Mouse (Mus musculus) T-helper 17 cell (primary cell): Measurements from ENCODE around the gene Nsa2.
"Not testable (repeated sequence)": the region's sequence is repeated elsewhere in the genome, so short reads cannot be mapped to it uniquely, and the experiment has no call there.

Source experiments
- in situ Hi-C, 2 experiments: fragments of 300-600 bp; cut with MboI, MseI; formaldehyde crosslinking; loops; 1 replicate in 1 of 2; 2 replicates in 1 of 2; pipeline ENCODE4 v1.15.1; 2025; ENCODE audit warnings: high pct_unique_total_duplicates in 2 of 2

Gene Nsa2

DNA sequence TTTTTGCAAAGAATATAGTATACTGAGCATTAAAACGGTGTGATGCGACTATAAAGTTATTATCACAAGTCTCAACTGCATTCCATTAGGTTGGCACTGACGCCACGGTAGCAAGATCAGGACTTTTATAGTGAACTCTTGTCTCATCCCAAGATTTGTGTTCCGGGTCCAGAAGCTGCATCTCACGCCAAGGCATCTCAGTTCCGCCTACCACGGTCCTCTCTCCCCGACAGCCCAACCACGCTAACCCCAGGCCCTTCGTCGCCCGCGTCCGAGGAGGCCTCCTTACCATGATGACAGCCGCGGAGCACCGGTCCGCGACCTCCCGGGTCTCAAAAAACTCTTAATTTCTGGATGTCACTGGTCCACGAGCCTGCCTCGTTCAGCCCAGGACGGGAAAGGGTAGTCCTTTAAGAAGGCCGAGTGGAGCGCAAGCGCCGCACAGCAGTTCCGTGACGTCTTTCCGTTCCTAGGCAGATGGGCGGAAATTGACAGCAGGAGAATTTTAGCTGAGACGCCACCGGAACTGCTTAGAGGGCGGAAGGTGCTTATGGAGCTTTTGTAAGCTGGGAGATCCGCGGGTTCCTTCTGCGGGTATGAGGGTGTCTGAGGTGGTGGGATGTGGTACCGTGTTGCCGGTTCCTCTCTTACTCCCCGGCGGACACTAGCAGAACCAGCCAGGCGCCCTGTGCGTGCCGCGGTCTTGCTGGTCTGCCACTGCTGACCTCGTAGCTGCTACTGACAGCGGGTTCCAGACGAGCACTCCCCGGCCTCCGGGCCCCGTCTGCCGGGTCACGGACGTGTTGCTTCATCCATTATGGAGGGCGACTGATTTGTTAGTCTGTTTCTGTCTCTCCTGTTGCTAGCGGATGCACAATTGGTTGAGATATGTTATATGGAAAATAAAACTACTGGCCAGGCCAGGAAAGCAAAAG, at the start of gene Nsa2, which contains the start of gene Gfm2:
Gene Nsa2 (minus strand): TSS at position 472 of the 935 bp plus-strand sequence.
Gene Gfm2 (plus strand): TSS at position 472 of the 935 bp plus-strand sequence.
- in situ Hi-C loops = no loop called here

GRCm38 (mm10) chr13:97186346-97186745, 48.6 kb upstream of the Nsa2 start:
- in situ Hi-C loops = no loop called here

DNA sequence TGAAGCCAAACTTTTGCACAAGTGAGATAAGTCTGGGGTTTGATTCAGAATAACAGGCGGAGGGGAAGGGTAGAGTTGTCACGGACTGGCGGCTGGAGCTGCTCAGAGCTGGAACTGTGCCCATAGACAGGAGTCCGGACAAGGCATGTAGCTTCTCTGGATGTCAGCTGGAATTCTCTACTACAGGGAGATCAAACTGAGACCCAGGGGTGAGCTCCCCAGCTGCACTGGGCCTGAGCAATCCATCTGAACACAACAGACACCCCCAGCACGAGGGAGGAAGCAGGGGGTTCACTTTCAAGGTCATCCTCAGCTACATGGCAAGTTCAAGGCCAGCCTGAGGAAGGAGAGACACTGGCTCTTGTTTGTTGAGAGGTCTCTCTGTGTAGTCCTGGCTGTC, 46.9 kb upstream of the Nsa2 start:
- in situ Hi-C loops = no loop called here

DNA sequence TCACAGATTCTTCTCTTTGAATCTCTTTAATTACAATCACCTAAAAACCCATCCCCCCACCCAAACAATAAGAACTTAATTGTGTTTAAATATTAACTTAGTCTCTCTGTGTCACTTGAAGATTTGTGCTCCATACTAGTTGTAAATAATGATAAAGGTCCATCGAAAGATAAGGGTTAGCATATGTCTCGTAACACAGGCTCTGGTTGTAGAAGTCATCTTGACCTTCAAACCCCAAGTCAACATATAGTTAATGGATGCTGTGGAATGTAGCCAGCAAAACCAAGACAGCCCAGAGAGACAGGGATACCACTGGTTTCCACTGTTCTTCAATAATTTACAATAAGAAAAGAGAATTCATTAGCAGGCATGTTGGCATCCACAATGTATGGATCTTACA, 46.4 kb upstream of the Nsa2 start:
- in situ Hi-C loops = no loop called here

- in situ Hi-C loops = no loop called here
Measured at GRCm38 (mm10) chr13:97182821-97183220, 45.1 kb upstream of the Nsa2 start.

DNA sequence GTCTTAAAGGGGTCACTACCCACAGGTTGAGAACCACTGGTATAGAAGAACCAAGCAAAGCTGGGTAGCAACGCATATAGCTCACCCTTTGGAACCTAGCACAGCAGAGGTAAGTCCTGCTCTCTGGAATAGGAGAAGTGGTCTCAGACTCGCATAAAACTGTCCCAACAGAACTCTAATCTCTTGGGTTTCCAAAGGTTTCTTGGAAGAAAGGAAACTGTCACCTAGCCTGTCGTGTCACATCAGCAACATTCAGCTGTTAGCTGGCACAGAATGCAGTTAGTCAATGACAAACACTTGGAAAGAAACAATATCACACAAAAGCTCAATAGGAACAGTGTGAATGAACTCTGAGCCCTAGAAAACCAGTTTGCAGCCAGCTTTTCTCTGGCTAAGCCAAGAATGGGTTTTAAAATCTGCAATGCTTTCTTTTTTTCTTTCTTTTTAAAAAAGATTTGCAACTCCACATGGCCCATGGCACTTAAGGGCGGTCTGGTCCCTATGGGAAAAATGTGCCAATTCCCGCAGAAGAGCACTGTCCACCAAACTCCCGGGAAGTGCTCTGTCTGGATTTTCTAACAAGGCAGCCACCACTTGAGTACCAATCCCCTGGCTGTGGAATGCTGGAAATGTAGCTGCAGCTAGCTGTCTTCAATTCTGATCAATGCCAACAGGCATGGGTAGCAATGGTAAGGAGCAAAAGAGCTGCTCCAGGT, 42.5 kb upstream of the Nsa2 start:
- in situ Hi-C loops = no loop called here

DNA sequence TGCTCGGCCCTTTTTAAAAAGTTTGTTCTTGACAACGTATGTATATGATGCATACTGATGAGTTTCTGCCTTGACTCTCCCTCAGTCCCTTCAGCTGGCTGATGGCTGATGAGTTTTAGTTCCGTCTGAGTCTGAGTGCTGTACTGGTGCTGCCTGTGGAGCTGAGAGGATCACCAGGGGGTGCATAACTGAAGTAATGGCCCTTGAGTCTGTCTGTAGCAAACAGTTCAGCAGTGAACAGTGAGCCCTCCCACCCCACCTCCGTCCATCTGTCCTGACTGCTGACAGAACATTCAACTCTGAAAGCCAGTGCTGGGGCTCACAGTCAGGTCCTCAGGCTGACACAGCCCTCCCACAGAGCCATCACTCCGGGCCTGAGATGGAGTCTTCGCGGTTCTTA, 41.2 kb upstream of the Nsa2 start:
- in situ Hi-C loops = no loop called here

GRCm38 (mm10) chr13:97176731-97177130, 39.0 kb upstream of the Nsa2 start:
- in situ Hi-C loops = no loop called here

DNA sequence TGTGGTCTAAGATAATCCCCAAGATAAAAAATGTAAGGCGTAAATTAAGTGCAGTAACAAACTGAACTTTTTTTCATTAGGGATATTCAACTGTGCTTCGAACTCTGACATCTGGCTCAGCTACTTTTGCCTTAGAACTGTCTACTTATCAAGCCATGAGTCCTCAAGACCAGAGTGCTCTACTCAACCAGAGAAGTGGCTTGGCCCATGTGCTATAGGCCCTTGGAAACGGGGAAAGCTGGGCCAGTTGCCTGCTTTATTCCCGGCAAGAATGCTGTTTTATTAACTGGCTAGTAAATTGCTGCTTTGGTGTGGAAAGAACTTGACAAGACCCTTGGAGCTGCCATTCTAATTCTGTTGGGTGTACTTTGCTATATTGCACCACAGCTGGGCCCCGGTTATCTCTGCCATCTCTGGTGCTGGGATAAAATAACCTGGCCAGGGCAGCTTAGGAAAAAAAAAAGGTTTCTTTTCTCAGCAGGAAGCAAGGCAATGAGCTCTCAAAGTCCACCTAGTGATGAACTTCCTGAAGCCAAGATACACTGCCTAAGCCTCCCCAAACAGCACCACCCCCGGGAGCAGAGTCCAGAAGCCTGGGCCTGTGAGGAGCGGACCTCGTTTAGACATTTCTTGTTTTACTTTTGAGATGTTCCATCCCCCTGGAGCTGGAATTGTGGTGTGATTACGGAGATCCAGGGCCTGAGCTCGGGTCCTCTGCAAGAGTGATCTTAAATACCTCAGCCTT, 38.0 kb upstream of the Nsa2 start:
- in situ Hi-C loops = no loop called here

DNA sequence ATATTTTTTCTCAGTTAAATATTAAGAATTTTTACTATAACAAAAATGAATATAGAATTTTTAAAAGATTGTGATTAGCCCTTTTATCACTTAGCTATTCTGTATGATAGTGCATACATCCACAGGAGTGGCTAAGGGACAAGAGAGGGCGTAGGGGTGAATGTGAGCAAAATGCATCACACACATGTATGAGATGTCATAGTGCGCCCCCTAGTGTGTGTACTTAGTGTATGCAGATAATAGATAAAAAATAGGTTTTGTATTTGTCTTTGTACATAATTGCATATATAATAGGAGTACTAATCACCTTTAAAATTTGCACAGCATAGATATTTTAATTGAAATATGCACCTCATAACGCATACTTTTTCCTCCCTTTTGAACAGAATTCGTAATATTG, 8.1 kb upstream of the Nsa2 start:
- in situ Hi-C loops = loop anchor here in 1 of 2 experiments (10.0 kb wide), 1 partner anchor 1119 kb away; the partner anchor contains the start of genes Ankra2 and Utp15

GRCm38 (mm10) chr13:97142321-97142720, 4.6 kb upstream of the Nsa2 start:
- in situ Hi-C loops = loop anchor here in 1 of 2 experiments (10.0 kb wide), 1 partner anchor 1122 kb away; the partner anchor contains the start of genes Ankra2 and Utp15

GRCm38 (mm10) chr13:97138404-97138931, 731 bp upstream of the Nsa2 start:
- in situ Hi-C loops = not testable (repeated sequence)

- in situ Hi-C loops = loop anchor here in 1 of 2 experiments (5.0 kb wide), 1 partner anchor 478 kb away; no protein-coding TSS in a partner anchor
Measured at GRCm38 (mm10) chr13:97130413-97130812, 7.3 kb downstream of the Nsa2 start.

DNA sequence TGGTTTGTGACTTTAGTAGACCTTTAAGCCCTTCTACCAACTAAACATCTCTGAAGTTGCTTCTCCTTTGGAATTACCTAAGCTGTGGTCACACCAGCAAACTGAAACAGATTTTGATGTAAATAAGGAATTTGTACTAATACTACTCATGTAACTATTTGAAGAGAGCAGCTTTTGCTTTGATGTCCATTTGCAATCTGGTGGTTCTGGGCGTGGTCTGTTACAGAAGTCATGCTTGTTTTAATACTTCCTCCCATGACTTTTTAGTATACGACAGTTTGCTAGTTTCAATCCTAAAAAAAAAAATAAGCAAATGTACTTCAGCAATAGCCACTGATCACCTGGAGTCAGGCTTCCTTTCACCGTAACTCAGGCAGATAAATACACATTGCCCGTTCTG, 8.1 kb downstream of the Nsa2 start:
- in situ Hi-C loops = loop anchor here in 1 of 2 experiments (5.0 kb wide), 1 partner anchor 477 kb away; no protein-coding TSS in a partner anchor

DNA sequence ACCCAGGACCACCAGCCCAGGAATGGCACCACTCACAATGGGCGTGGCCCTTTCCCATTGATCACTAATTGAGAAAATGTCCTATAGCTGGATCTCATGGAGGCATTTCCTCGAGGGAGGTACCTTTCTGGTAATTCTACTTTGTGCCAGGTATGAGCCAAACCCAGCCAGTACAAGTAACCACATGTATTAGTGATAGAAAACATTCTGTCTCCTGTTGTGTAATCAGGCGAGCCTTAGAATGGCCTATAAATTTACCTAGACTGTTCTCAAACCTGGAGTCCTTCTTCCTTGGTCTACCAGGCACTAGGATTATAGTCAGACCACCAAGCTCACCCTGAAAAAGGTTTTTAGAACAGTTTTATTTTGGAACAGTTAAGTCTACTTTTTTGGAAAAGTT, 16.4 kb downstream of the Nsa2 start:
- in situ Hi-C loops = no loop called here

DNA sequence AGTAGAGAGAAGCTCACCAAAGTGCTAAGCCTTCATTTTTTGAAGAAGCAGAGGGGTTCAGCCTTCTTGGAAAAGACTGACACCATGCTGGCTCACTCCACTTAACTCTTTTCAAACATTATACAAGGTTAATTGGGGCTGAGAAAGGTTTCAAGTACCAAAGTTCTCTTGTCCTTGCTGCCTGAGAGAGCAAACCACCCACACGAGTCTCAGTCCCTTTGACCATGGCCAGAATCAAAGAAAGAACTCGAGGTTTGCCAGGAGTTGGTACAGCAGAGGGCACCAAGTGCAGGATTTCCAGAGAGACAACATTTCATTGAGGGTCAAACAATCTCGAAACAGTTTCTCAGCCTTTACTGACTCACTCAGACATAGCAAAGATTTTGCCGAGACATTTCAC, 28.7 kb downstream of the Nsa2 start:
- in situ Hi-C loops = loop anchor here in 1 of 2 experiments (10.0 kb wide), 1 partner anchor 1506 kb away; no protein-coding TSS in a partner anchor

DNA sequence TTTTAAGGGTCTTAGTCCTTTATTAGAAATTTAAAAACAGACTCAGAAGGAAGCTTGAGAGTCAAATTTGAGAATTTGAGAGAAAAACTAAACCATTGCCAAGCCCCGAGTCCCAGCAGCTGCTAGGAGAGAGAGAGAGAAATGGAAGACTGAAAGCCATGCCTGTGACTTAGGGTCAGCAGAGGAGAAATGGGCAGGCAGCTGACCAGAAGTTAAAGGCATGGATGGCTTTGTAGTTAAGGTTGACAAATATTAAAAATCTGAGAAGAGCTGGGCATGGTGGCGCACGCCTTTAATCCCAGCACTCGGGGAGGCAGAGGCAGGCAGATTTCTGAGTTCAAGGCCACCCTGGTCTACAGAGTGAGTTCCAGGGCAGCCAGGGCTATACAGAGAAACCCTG, 30.0 kb downstream of the Nsa2 start:
- in situ Hi-C loops = loop anchor here in 1 of 2 experiments (10.0 kb wide), 1 partner anchor 1507 kb away; no protein-coding TSS in a partner anchor

DNA sequence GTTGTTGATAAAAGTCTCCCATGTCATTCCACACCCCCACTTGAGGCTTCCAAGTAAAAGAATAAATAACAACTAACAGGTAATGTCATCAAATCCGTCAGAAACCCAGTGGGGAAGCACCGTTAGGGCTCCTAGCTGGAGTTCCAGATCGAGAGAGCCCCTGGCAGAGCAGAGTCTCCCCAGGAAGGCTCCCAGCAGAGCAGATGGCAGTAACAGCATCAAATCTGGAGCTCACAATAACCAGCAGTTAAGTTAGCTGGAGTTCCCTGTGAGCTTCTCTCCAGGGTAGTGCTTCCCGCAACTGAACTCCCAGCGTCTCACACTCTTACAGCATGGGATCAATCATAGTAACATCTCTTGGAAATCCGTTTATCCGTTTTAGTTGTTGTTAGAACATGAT, 32.7 kb downstream of the Nsa2 start:
- in situ Hi-C loops = loop anchor here in 1 of 2 experiments (10.0 kb wide), 1 partner anchor 1510 kb away; no protein-coding TSS in a partner anchor

- in situ Hi-C loops = no loop called here
Measured at GRCm38 (mm10) chr13:97099187-97099852, 38.4 kb downstream of the Nsa2 start, which contains the start of gene Gm6169. Gene Gm6169, minus strand, starts transcription at chr13:97099237.

DNA sequence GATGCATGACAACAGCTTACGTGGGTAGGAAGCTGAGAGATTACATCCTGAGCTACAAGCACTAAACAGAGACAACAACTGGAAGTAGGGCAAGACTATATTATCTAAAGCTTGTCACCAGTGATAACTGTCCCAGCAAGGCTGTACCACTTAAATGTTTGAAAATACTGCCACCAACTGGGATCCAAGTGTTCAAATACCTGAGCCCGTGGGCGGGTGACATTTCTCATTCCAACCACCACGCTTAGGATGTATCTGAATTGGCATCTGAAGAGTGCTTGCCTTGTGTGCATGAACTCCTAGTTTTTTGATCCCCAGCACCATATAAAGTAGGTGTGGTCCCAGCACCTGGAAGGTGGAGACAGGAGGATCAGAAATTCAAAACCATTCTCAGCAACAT, 42.0 kb downstream of the Nsa2 start:
- in situ Hi-C loops = no loop called here
